Mouse (Mus musculus) erythroid progenitor cell, adult 5-6 weeks (primary cell): ENCODE data around the gene Celf2. TPM values are rescaled to one million over a fixed set of nuclear protein-coding genes. Genes with fewer than 3 reads are reported as not detected.
"Not testable (repeated sequence)": the region's sequence is repeated elsewhere in the genome, so short reads cannot be mapped to it uniquely, and the experiment has no call there.

ENCODE experiments used
- ATAC-seq: replicated peaks from 2 replicates; pipeline ENCODE4 v1.8.0; 2016; ENCODE audit warnings: moderate number of reproducible peaks, mild to moderate bottlenecking, moderate TSS enrichment, inconsistent platforms; ENCODE audit not compliant: poor library complexity, low FRiP score, severe bottlenecking
- total RNA-seq, 2 experiments: library from RNA; stranded (forward) in 1 of 2; stranded (reverse) in 1 of 2; fragments of 150-400 nt in 1 of 2; fragments of 186-747, 209-891 nt in 1 of 2; gene quantifications; 2 replicates each; pipeline versions ENCODE4 v1.2.3 to v1.2.4; 2015 to 2017; ENCODE audit warnings: low replicate concordance in 2 of 2

Celf2 gene
- total RNA-seq, 2 experiments from 2014 or later = 12.0 to 24.7 TPM

GRCm38 (mm10) chr2:7287434-7287833, 221.9 kb downstream of the Celf2 start:
- ATAC-seq = no peak

GRCm38 (mm10) chr2:7273214-7273613, 236.1 kb downstream of the Celf2 start:
- no peak for ATAC-seq

- no peak for ATAC-seq
Observed at GRCm38 (mm10) chr2:7270051-7270450, 239.3 kb downstream of the Celf2 start.

GRCm38 (mm10) chr2:7267166-7267565, 242.2 kb downstream of the Celf2 start:
- no peak for ATAC-seq

GRCm38 (mm10) chr2:7262668-7263067, 246.7 kb downstream of the Celf2 start:
- not testable (repeated sequence) for ATAC-seq

GRCm38 (mm10) chr2:7260186-7260585, 249.2 kb downstream of the Celf2 start:
- ATAC-seq = no peak

GRCm38 (mm10) chr2:7259616-7260015, 249.7 kb downstream of the Celf2 start:
- ATAC-seq = no peak

- ATAC-seq = no peak
Observed at GRCm38 (mm10) chr2:7256023-7256422, 253.3 kb downstream of the Celf2 start.

- ATAC-seq = no peak
Observed at GRCm38 (mm10) chr2:7255386-7255785, 254.0 kb downstream of the Celf2 start.

GRCm38 (mm10) chr2:7250314-7250713, 259.0 kb downstream of the Celf2 start:
- no peak for ATAC-seq

GRCm38 (mm10) chr2:7249002-7249401, 260.4 kb downstream of the Celf2 start:
- ATAC-seq = no peak

- no peak for ATAC-seq
Observed at GRCm38 (mm10) chr2:7245958-7246774, 263.2 kb downstream of the Celf2 start.

GRCm38 (mm10) chr2:7242139-7242538, 267.2 kb downstream of the Celf2 start:
- no peak for ATAC-seq

GRCm38 (mm10) chr2:7241523-7241941, 267.8 kb downstream of the Celf2 start:
- ATAC-seq = no peak

GRCm38 (mm10) chr2:7237283-7237682, 272.1 kb downstream of the Celf2 start:
- no peak for ATAC-seq

- no peak for ATAC-seq
Observed at GRCm38 (mm10) chr2:7236452-7236851, 272.9 kb downstream of the Celf2 start.

- no peak for ATAC-seq
Observed at GRCm38 (mm10) chr2:7235059-7235741, 274.2 kb downstream of the Celf2 start.

- ATAC-seq = no peak
Observed at GRCm38 (mm10) chr2:7234587-7234986, 274.8 kb downstream of the Celf2 start.

- no peak for ATAC-seq
Observed at GRCm38 (mm10) chr2:7233411-7233810, 276.0 kb downstream of the Celf2 start.

- ATAC-seq = no peak
Observed at GRCm38 (mm10) chr2:7226785-7227184, 282.6 kb downstream of the Celf2 start.
